Mouse (Mus musculus) megakaryocyte, embryonic 14.5 days (primary cell): ENCODE measurements around the gene Pfdn4.

Source experiments
- FLI1 ChIP-seq: IDR thresholded peaks from 2 replicates; pipeline ENCODE4 v1.6.1; 2012; ENCODE audit warnings: low read length, inconsistent platforms, mixed read lengths
- GATA1 ChIP-seq: IDR thresholded peaks from 3 replicates; pipeline ENCODE4 v1.6.1; 2012; ENCODE audit warnings: mixed read lengths, low read length, inconsistent platforms, borderline replicate concordance

- TF ChIP-seq GATA1 (no peak), FLI1 (no peak)
Observed at GRCm38 (mm10) chr2:170446843-170447383, 49.3 kb upstream of the Pfdn4 start.
